Mouse (Mus musculus) ovary, postnatal 36 days (tissue): Measurements from ENCODE around the gene Fermt3.
"Not testable (repeated sequence)": the region's sequence is repeated elsewhere in the genome, so short reads cannot be mapped to it uniquely, and the experiment has no call there.

Source experiments
- DNase-seq: peaks from one replicate; pipeline ENCODE4 v3.0.0; 2022; ENCODE audit warnings: low spot score, mixed read lengths

Fermt3 gene

DNA sequence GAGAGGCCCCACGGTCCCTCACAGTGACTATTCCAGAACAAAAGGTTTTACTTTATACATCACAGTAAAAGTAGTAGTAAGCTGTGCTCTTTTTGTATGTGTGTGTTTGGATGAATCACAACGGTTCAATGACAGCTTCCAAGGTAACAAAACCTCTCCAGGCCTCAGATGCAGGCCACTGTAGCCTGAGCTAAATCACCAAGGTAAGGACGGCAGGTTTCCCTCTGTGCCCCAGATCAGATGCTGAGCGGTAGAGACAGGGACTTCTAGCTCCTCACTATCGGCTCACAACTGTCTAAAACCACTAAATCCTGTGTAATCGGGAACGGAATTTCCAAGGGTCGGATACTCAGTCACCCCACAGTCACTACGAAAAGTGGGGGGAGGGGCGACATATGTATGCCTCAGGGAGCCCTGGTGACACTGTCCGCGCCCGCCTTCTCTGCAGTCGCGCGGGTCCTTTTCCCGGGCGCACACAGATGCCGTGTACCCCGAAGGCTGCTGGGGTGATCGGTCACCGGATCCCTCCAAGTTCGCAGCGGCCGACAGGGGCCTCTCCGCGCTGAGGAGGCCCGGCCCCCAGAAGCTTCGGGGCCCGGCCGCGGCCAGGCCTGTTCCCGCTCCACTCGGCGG, 19.9 kb upstream of the Fermt3 start:
- DNase-seq: no peak

DNA sequence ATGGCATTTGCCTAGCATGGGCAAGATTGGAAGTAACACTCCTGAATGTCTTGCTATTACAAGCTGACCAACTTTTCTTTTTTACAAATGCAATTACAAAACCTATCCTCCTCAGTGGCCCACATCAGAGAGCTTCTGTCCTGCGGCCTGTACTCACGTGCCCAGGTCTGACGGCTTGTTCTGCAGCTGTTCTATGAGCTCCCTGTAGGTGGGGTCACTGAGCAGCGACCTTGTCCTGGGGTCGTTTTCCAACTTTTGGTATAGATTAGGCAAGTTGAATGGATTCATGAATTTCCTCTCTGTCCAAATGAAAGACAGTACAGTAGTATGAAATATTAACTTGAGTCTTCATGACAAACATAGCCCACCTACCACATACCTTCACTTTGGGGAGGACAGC, 14.7 kb upstream of the Fermt3 start:
- DNase-seq: no peak

DNA sequence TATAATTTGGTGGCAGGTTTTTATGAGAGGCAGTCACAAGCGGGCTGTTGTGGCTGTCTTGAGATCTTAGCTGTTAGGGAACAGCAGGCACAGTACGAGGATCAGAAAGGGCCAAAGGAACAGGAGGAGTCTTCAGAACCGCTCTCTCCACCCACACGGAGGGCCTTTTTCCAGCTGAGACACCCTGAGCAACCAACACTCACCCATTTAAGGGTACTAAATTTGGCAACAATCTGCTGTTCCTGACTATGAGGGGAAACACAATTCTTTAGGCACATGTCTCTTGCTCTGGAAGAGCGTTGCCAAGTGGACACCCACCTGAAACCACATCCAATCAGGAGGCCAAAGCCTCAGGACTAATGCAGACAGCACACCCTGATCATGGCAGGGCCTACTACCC, 10.3 kb upstream of the Fermt3 start:
- DNase-seq: no peak

DNA sequence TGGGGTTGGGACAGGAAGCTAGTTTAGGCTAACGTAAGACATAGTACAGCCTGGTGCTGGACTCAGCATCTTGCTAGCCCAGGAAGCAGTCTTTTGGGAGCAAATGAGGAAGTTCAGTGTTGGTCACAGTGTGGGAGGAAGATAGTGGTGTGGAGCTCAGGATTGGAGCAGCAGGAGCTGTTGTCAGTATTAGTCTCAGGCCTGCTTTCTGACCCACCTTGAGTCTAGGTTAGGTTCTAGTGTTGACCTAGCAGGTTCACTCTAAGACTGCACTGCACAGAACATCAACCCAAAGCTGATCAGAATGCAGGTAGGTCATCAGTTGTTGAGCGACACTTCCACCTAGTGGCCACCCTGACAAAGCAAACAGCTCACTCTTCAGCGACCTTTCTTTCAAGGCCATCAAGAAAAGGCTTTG, 964 bp upstream of the Fermt3 start:
- peak; percentile 53 for DNase-seq

DNA sequence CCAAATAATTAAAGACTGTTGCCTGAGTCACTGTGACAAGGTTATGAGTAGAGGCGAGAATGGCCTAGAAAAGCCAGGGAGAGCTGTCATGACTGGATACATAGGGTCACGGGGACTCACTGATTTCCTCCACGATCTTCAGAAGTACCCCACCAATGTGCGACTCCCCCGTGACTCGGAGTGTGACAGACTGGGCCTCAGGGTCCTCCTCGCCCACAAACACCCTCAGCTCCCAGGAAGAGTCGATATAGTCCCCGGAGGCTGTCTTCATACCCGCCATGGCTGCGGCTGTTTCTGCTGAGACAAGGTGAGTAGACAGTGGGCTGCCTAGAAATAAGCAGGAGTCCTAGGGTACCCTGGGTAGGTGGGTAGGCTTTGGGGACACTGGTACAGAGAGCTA, 723 bp downstream of the Fermt3 start:
- DNase-seq: no peak

DNA sequence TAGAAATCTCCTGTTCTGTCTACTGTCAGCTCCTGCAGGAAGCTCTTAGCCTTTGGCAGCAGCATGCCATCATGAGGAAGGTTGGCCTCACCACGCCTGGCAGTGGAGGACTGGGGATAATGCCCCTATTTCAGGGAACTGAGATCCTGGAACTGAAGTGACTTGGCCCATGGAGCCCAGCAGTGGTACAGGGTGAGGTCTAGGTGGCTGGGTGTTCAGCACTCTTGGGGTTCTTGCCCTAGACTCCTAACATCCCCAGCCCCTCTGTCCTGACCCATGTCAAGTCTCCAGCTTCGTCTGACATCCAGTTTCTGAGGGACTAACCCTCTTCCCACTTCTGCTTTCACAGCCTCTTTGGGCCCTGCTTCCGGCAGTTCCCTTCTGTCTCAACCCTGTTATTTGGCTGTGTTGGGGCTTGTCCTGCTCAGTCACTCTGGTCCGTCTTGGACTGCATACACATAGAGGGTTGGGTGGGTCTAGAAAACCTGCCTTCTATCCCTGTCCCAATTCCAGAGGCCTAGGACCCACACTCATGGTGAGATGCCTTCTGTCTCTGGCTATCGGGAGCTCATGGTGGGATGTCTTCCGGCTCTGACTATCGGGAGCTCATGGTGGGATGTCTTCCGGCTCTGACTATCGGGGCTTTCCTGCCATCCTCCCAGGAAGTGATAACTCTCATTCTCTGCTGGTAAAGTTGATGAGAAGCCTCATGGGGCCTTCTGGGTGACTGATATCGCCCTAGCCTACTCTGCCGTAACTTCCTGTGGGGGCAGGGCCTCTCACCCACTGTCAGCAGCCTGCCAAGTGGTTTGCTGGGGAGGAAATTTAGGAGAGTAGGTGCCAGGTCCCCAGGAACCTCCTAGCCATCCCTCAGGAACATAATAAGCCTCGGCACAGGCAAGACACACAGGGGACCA, 1.5 kb downstream of the Fermt3 start:
- DNase-seq: no peak

DNA sequence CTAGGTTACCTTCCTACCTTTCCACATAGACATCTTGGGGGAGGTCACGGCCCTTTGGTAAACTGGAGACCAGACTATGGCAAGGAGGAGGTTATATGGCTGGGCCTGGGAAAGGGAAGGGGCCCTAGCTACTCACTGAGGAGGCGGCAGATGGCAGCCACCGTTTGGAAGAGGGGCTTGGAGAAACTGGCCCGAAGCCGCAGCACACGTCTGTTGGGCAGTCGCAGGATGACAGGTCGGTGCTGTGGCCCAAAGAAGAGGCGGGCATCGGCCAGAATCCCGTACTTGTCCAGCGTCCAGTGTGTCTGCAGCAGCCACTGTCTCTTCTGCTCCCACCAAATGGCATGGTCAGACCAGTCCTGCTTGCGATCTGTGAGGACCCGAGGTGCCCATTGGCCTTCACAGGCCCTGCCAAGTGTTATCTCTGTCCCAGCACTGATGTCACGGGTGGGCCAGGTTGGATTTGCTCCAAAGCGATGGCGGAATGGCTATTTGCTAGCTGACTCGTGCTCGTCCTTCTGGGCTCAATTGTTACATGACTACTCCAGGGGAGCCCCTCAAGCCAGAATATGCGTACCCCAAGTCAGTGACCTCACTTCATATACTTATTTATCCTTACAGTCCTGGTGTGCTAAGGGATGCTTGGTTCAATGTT, 4.7 kb downstream of the Fermt3 start:
- no peak for DNase-seq

DNA sequence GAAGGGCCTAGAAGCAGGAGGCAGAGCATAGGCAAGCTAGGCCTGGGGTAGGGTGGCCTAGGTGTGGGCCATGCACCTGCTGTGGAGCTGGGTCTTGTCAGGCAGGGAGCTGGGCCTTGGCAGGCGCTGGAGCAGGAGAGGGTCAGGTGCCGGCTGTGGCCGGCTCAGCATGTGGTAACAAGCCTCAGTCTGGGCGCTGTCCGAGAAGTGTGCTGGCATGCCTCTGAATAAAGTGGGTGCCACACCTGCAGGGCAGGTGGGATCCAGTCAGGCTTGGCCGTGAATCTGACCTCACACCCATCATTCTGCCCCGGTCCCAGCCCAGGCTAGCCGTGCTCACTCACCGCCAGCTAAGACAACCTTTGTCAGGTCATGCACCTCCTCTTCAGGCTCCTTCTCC, 5.3 kb downstream of the Fermt3 start:
- DNase-seq: no peak

DNA sequence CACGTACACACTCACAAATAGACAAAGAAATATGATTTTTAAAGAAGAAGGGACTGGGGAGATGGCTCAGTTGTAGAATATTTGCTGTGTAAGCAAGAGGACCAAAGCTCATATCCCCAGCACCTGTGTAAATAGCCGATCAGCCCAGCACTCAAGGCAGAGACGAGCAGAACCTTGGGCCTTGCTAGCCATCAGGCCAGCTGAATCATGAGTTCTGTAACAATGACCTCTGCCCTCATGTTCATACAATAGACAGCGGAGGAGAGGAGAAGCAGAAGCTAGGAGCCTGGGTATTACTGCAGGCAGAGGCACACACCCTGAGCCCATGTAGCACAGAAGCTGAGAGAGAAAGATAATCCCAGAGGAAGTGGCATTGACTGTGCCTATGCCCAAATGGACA, 6.8 kb downstream of the Fermt3 start:
- DNase-seq: no peak

DNA sequence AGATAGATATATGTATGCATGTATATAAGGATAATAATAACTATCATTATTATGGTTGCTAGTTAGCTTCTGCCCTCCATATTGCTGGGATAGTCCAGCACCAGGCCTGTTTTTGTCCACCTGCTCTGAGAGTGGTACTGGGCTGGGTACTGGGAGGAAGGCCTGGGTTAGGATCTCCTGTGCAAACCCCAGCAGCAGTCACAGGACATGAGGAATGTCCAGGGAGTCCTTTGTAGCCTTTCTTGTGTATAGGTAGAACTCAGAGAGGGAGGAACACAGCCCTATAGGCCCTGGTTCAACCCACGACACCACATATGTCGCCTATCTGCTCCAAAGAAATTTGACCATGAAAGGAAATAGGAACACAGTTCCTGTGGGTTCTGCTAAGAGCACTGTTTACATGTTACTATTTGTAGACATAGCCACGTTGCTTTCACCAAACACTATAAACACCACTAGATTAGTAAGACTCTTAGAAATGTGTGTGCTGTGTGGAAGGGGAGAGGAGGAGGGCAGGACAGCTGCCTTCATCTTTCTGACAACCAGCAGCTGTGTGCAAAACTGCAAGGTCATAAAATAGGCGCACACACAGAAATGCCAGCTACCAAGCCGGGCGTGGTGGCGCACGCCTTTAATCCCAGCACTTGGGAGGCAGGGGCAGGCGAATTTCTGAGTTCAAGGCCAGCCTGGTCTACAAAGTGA, 12.2 kb downstream of the Fermt3 start:
- DNase-seq: no peak

DNA sequence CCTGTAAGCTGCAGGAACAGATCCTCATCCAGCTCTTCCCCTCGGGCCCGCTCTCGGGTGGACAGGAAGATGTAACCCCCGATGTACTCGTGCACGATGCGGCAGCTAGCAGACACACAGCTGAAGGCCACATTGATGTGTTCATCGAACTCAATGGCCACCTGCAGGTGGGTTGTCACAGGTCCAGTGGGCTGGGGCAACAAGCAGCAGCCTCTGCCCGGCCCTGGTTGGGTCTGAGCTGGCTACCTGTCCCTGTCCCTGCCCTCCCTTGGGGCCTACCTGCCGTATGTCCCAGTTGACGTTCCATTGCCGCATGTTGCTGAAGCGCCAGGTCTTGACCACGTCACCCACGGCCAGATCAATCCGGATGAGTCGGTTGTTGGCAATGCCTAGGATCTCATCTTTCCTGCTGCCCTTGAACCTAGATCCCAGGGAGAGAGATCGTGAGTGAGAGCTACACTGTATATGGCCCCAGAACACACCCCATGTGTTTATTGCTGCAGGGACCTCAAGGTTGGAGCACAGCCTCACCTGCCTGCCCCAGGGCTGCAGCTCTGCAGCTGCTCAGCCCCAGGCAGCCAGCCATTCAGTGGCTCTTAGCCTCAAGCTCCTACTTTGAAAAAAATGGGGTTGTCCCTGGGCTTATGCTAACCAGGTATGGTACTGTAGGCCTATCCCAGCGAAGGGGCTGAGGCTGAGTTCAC, 19.8 kb downstream of the Fermt3 start:
- DNase-seq: no peak

DNA sequence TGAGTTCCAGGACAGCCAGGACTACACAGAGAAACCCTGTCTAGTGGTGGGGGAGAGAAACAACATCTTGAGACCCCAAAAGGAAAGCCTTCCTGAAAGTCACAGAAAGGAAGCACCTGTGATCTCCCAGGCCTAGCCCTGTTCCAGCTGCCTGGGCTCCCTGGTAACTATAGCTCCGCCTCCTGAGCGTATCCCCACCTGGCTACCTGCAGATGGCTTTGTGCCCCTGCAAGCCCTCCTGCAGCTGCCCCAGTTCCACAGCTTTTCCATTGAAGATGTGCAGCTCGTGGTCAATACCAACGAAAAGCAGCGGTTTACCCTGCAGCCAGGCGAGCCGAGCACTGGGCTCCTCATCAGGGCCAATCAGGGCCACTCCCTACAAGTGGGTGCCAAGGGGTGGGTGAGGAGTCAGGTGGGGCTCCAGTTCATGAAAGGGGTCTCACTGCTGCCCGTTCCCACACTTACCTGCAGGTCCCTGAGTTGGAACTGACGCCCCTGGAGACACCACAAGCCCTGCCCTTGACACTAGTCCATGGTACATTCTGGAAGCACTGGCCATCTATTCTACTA, 21.5 kb downstream of the Fermt3 start:
- no peak for DNase-seq

DNA sequence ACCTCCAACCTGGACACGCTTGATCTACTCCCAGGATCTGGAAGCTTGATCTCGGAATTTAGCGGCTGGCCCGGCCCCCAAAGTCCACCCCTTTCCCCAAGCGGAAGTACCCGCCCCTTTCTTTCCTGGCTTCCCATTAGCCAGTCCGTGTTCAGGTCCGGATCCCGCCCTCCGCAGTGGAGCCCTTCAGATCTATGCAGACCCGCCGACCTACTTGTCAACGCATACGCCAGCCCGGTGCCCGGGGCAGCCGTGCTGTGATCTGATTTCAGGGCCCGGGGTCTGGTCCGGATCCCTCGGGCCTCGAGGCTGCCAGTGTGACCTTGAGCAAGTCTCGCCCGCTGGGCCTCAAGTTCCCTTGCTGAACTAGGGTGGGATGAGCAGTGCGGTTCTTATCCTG, 23.3 kb downstream of the Fermt3 start, which contains the start of the genes Nudt22 and Trpt1:
TSS of gene Nudt22 (minus strand) at position 112 of the 400 bp plus-strand sequence.
TSS of gene Trpt1 (plus strand) at position 126 of the 400 bp plus-strand sequence.
- peak; percentile 84 for DNase-seq

DNA sequence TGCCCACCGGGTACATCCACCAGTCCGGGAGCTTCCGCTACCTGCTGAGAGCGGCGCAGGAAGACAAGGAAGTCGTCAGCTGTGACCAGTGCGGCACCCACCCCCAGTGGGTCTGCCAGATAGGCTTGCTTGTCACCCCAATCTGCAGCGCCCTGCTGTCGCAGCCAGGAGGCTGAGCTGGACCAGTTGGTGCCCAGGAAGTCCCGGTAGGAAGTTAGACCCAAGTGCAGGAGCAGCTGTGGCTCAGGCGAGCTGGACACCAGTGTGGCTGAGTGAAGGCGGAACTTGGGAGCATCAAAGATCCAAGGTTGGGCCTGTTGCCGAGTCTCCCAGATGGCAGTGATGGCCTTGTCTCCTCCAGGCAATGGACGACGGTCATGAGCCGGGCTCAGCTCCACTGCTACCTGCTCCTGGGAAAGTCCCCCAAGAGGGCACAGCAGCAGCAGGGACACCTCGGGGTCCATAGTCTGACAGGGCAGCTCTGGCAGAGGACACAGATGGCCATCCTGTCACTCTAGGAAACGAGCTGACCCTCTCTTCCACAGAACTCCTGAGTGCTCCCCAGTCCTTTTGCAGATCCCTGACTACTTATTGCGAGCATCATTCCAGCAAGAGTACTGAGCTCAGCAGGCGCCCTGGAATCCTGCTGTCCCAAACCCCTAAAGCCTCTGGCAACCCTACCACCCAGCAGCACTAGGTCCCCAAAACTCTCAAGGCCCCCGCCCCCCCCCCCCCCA, 23.8 kb downstream of the Fermt3 start:
- no peak for DNase-seq

DNA sequence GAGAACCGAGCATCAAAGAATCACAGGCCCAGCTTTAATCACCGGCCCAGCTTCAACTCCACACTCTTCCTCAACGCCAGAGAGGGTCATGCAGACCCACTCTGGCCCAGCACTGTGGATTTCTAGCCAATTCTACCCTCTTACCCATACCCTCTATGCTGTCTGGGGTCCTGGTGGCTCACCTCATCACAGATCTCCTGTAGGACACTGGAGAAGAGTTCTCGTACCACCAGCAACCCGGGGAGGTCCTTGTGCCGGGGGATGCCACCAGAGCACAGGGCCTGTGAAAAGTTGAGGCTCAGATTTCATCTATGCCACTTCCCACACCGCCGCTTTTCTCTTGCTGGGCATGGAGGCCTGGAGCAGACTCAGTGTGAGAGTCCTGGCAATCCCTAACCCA, 24.8 kb downstream of the Fermt3 start:
- DNase-seq: no peak

DNA sequence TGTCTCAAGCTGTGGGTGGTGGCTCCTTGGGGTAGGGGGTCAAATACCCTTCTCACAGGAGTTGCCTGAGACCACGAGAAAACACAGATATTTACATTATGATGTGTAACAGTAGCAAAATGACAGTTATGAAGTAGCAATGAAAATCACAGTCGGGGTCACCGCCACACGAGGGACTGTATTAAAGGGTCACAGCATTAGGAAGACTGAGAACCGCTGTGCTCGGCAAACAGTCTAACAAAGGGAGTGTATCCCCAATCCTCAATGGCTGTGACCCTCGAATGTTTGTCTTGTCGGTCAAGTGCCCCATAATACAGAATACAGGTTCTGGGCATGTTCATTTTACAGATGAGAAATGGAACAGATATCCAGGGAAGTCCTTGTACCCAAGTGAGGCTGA, 25.3 kb downstream of the Fermt3 start:
- no peak for DNase-seq

DNA sequence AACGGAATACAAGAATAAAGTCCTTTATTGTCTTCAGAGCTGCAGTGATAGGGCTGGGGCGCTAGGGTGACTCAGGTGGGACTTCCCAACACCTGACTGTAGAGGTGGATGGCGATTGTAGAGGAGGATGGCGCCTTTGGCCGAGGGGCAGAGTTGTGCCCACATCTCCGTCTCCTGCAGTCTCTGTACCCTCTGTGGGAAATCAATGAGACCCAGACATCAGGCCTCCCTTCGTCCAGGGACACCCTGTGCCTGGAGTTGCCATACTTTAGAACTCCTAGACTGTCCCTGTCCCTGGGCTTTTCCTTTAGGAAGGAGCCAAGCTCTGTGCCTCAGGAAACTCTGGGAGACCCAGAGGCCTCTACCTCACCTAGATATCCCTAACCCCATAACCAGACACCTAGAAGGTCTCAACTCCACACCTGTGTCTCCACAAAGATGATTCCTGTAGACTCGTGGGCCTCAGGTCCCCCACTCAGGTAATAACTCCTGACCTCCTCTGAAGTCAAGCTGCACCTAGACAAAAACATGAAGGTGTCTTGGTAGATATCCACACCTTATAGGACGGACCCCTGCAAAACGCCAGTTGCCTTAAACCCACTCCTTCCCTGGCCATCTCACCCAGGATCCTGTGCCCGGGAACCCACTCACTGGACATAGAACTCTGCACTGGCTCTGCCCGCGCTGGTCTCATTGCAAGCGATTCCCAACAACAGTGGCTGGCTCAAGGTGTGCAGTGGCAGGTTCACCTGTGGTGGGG, 26.1 kb downstream of the Fermt3 start:
- DNase-seq: no peak

DNA sequence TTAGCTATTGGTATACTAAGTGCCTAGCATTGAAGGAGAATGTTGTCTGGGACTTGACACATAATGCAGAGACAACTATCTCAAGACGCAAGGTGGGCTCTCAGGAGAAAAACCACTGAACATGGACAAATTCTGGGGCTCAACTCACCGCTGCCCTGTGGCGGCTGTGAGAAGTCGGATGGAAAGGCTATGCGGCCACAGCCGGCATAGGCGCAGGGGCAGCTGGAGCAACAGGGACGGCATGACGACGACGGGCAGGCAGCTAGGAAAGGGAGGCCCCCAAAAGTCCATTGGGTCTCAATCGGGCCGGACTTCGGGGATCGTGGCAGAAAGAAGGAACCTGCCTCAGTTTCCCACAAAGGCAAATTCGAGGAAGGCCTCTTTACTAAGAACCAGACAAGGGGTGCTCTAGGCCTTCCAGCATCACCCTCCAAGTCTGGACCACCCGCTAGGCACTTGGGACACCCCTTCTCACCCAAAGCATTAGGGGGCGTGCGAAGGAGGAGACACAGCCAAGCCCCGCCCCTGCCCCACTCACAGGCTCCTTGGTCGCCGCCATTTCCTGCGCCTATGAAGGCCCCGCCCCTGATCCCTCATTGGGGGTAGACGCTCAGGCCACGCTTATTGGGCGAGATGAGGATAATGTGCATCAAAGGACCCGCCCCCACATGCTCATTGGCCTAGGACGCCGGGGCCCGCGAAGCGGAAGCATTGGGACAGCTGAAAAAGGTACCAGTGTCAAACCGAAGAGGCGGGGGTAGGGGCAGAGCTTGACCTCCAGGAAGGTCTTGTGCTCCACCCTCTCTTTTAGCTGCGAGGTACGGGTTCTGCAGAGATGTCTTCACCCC, 27.0 kb downstream of the Fermt3 start, which contains the start of gene Dnajc4:
TSS of gene Dnajc4 (minus strand) at position 562 of the 848 bp plus-strand sequence.
- peak; percentile 94 for DNase-seq

DNA sequence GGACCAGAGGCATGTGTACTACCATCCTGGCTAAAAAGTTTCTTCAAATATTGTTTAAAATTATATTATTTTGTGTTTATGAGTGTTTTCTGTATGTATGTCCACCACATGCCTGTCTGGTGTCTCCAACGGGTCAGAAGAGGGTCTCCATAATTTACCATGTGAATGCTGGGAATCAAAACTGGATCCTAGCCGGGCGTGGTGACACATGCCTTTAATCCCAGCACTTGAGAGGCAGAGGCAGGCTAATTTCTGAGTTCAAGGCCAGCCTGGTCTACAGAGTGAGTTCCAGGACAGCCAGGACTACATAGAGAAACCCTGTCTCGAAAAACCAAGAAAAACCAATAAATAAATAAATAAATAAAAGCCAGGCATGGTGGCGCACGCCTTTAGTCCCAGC, 28.1 kb downstream of the Fermt3 start:
- not testable (repeated sequence) for DNase-seq
